Mouse (Mus musculus): ENCODE data around the gene Rsph9. TPM values are rescaled to one million over a fixed set of nuclear protein-coding genes. Genes with fewer than 3 reads are reported as not detected.
A peak's percentile ranks its signal among the peaks of the same experiment; 100 is the strongest.

The Rsph9 gene
- polyA plus RNA-seq, 1 experiment from 2014 or later, result 38.8 TPM

- H3K9ac ChIP-seq (replicated peaks; ENCODE audit: low read length), result no peak overlapping the region
- no peak overlapping the region for H3K4me2 ChIP-seq (ENCODE audit: low read length)
- 90% methylated on average over 13 of the region's 13 CpGs for WGBS
- no peak overlapping the region for H3K27ac ChIP-seq (replicated peaks; ENCODE audit: low read depth, low read length)
- no peak overlapping the region for H3K4me3 ChIP-seq (replicated peaks; ENCODE audit: low read depth, low read length)
- no peaks in the 10 kb centered on the region for H3K9me3 ChIP-seq (ENCODE audit: control insufficient read depth, low read length)
- H3K27me3 ChIP-seq (ENCODE audit: control insufficient read depth, insufficient read depth, low read length), result no peaks in the 10 kb centered on the region
- ATAC-seq (ENCODE audit: low FRiP score, low TSS enrichment) (no peak), DNase-seq (no peak)
- 0 out of 2 replicates have a peak, but pooled peaks cover 3% of the 10 kb centered on the region for H3K4me1 ChIP-seq (ENCODE audit: control insufficient read depth, insufficient read depth, low read length)
- peaks cover 26% of the 10 kb centered on the region for H3K36me3 ChIP-seq (ENCODE audit: control insufficient read depth, insufficient read depth, low read length)
These were observed 26.2 kb downstream of the Rsph9 start for GRCm38 (mm10) chr17:46117623-46118422.

- H3K36me3 ChIP-seq (ENCODE audit: control insufficient read depth, insufficient read depth, low read length), result peaks cover 16% of the 10 kb centered on the region
- no peak overlapping the region for H3K27ac ChIP-seq (replicated peaks; ENCODE audit: low read depth, low read length)
- H3K27me3 ChIP-seq (ENCODE audit: control insufficient read depth, insufficient read depth, low read length), result no peaks in the 10 kb centered on the region
- 90% methylated on average over 3 of the region's 3 CpGs for WGBS
- DNase-seq (no peak), ATAC-seq (ENCODE audit: low FRiP score, low TSS enrichment) (no peak)
- no peaks in the 10 kb centered on the region for H3K9me3 ChIP-seq (ENCODE audit: control insufficient read depth, low read length)
- H3K4me2 ChIP-seq (ENCODE audit: low read length), result no peak overlapping the region
- no peak overlapping the region for H3K4me3 ChIP-seq (replicated peaks; ENCODE audit: low read depth, low read length)
- 0 out of 2 replicates have a peak, but pooled peaks cover 3% of the 10 kb centered on the region for H3K4me1 ChIP-seq (ENCODE audit: control insufficient read depth, insufficient read depth, low read length)
- no peak overlapping the region for H3K9ac ChIP-seq (replicated peaks; ENCODE audit: low read length)
These were observed 27.1 kb downstream of the Rsph9 start for GRCm38 (mm10) chr17:46116881-46117280.

DNA sequence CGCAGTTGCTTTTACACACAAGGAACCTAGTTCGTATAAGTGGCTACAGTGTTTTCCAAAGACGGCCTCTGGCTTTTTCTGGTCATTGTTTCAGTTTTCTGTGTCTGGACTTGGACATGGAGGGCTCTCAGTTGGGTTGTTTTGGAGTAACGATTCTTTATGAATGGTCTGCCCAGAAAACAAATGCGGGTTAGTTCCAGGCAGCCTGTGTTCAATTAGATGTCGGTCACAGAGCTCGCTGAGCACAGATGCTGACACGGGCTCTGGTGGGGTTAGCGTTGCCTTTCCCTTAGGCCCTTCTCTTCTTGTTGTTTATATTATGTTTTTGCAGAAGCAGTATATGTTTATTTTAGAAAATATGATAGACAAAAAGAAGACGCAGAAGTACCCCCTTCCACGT, 27.9 kb downstream of the Rsph9 start:
- WGBS, result 93% methylated on average over 11 of the region's 11 CpGs
- ATAC-seq (ENCODE audit: low FRiP score, low TSS enrichment) (no peak), DNase-seq (no peak)
- Histone ChIP-seq H3K4me2 (ENCODE audit: low read length) (no peak overlapping the region), H3K36me3 (ENCODE audit: control insufficient read depth, insufficient read depth, low read length) (peaks cover 13% of the 10 kb centered on the region), H3K27ac (replicated peaks; ENCODE audit: low read depth, low read length) (no peak overlapping the region), H3K9me3 (ENCODE audit: control insufficient read depth, low read length) (no peaks in the 10 kb centered on the region), H3K4me1 (ENCODE audit: control insufficient read depth, insufficient read depth, low read length) (peaks cover 8% of the 10 kb centered on the region), H3K9ac (replicated peaks; ENCODE audit: low read length) (no peak overlapping the region), H3K4me3 (replicated peaks; ENCODE audit: low read depth, low read length) (no peak overlapping the region), H3K27me3 (ENCODE audit: control insufficient read depth, insufficient read depth, low read length) (no peaks in the 10 kb centered on the region)

DNA sequence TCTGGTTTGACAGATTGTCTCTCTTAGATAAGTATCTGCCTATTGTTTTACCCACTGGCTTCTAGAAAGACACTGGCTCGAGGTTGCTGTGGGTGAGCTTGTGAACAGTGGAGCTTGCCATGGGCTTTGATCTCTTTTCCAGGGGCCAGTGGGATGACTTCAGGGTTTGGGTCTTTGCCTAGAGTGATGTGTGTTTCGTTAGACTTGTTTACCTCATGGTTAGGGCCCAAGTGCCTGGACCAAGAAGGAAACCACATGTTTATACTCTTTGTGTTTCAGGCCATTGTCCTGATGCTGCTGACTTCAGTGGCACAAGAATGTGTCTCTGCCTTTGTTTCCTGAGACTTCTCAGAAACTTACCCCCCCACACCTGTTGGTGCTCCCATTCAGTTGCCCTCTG, 28.5 kb downstream of the Rsph9 start:
- Histone ChIP-seq H3K4me3 (replicated peaks; ENCODE audit: low read depth, low read length) (no peak overlapping the region), H3K27me3 (ENCODE audit: control insufficient read depth, insufficient read depth, low read length) (no peaks in the 10 kb centered on the region), H3K9ac (replicated peaks; ENCODE audit: low read length) (no peak overlapping the region), H3K27ac (replicated peaks; ENCODE audit: low read depth, low read length) (no peak overlapping the region), H3K9me3 (ENCODE audit: control insufficient read depth, low read length) (no peaks in the 10 kb centered on the region), H3K4me2 (ENCODE audit: low read length) (no peak overlapping the region), H3K4me1 (ENCODE audit: control insufficient read depth, insufficient read depth, low read length) (peaks cover 8% of the 10 kb centered on the region), H3K36me3 (ENCODE audit: control insufficient read depth, insufficient read depth, low read length) (peaks cover 12% of the 10 kb centered on the region)
- 79% methylated on average over 2 of the region's 2 CpGs for WGBS
- no peak for DNase-seq
- no peak for ATAC-seq (ENCODE audit: low FRiP score, low TSS enrichment)

DNA sequence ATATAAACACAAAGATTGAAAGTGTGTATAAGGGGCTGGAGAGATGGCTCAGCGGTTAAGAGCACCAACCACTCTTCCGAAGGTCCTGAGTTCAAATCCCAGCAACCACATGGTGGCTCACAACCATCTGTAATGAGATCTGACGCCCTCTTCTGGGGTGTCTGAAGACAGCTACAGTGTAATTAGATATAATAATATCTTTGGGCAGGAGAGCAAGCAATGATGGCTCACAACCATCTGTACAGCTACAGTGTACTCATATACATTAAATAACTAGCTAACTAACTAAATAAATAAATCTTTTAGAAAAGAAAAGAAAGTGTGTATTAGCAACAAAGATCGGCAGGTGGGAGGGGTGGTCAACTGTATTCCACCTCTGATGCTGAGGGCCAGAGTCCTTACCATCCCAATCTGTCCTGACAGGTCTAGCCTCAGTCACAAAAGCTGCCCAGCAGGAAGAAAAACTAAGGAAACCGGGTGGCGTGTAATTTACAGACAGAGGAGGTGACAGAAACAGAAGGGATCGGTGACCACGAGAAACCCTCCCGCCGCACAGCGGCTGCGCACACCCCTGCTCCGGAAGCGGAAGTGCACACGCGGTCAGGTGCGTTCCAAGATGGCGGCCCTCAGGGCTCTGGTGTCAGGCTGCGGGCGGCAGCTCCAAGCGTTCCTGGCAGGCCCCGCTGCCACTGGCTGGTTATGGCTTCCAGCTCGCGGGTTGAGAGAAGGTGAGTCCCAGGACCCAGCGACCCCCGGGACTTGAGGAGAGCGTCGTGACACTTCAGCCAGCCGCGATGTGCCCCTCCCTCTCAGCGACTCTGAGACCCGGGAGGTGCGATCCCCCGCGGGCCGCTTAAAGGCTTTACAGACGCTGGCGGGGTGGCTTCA, 33.4 kb downstream of the Rsph9 start, which contains the start of gene Mrps18a:
Mrps18a (plus strand) TSS at position 585 of the 888 bp plus-strand sequence.
- peak; percentile 95 for ATAC-seq (ENCODE audit: low FRiP score, low TSS enrichment)
- Histone ChIP-seq H3K4me1 (ENCODE audit: control insufficient read depth, insufficient read depth, low read length) (peaks cover 5% of the 10 kb centered on the region), H3K4me2 (ENCODE audit: low read length) (peak within 1 kb of the TSS; percentile 77), H3K9me3 (ENCODE audit: control insufficient read depth, low read length) (no peaks in the 10 kb centered on the region), H3K36me3 (ENCODE audit: control insufficient read depth, insufficient read depth, low read length) (no peaks in the 10 kb centered on the region), H3K4me3 (replicated peaks; ENCODE audit: low read depth, low read length) (peak within 1 kb of the TSS; percentile 80), H3K27me3 (ENCODE audit: control insufficient read depth, insufficient read depth, low read length) (peaks cover 4% of the 10 kb centered on the region; the same call in 1 of the 2 replicates), H3K27ac (replicated peaks; ENCODE audit: low read depth, low read length) (peak within 1 kb of the TSS; percentile 68), H3K9ac (replicated peaks; ENCODE audit: low read length) (peak within 1 kb of the TSS; percentile 77)
- WGBS, result 6% methylated on average over 38 of the region's 38 CpGs
- DNase-seq, result peak; percentile 95

DNA sequence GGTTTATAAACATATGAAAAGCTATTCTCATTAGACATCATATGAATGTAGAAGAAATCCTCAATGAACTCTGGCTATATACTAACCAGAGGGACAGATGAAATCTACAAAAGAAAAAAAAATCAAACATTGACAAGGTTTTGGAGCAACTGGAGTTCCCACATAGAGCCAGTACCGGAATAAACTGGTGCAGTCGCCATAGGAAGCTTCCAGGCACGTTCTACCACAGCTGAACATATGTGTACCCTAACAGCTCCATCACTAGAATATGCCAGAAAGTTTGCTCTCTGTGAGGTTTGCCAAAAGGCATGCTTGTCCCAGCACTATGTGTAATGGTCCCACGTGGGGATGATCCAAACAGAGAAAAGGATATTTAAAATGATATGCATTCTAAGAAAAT, 35.7 kb downstream of the Rsph9 start:
- Histone ChIP-seq H3K4me3 (replicated peaks; ENCODE audit: low read depth, low read length) (no peak overlapping the region), H3K9ac (replicated peaks; ENCODE audit: low read length) (no peak overlapping the region), H3K4me1 (ENCODE audit: control insufficient read depth, insufficient read depth, low read length) (peaks cover 5% of the 10 kb centered on the region), H3K27ac (replicated peaks; ENCODE audit: low read depth, low read length) (no peak overlapping the region), H3K9me3 (ENCODE audit: control insufficient read depth, low read length) (no peaks in the 10 kb centered on the region), H3K27me3 (ENCODE audit: control insufficient read depth, insufficient read depth, low read length) (peaks cover 4% of the 10 kb centered on the region; the same call in 1 of the 2 replicates), H3K4me2 (ENCODE audit: low read length) (no peak overlapping the region), H3K36me3 (ENCODE audit: control insufficient read depth, insufficient read depth, low read length) (no peaks in the 10 kb centered on the region)
- WGBS, result 83% methylated on average over 4 of the region's 4 CpGs
- ATAC-seq (ENCODE audit: low FRiP score, low TSS enrichment) (no peak), DNase-seq (no peak)

- DNase-seq, result no peak
- H3K9me3 ChIP-seq (ENCODE audit: control insufficient read depth, low read length), result no peaks in the 10 kb centered on the region
- ATAC-seq (ENCODE audit: low FRiP score, low TSS enrichment), result no peak
These were observed 39.5 kb downstream of the Rsph9 start for GRCm38 (mm10) chr17:46104487-46104886.

DNA sequence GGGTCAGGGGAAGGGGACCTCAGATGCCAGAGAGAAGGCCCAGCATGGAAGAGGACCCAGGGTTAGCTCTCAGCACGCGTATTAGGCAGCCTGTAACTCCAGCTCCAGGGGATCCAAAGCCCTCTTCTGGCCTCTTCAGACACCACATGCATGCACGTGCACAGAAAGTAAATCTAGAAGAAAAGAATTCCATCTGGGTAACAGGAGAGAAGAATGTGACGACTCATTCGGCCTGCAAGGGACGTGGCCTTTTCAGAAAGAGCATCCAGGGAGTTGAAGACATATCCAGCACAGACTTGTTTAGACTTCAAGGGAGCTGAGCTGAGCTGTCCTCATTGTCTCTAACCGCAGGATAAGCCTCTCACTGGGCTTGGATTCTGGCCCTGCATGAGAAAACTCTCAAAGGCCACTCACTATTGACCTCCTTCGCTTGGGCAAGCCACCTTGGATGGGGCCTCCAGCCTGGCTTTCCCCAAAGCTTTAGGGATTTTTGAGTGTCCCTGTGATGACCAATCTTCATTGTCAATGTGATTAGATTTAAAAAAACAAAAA, 41.3 kb downstream of the Rsph9 start:
- Histone ChIP-seq H3K9me3 (ENCODE audit: control insufficient read depth, low read length) (no peaks in the 10 kb centered on the region), H3K4me3 (replicated peaks; ENCODE audit: low read depth, low read length) (no peak overlapping the region), H3K27me3 (ENCODE audit: control insufficient read depth, insufficient read depth, low read length) (no peaks in the 10 kb centered on the region), H3K4me2 (ENCODE audit: low read length) (no peak overlapping the region), H3K4me1 (ENCODE audit: control insufficient read depth, insufficient read depth, low read length) (no peaks in the 10 kb centered on the region), H3K36me3 (ENCODE audit: control insufficient read depth, insufficient read depth, low read length) (no peaks in the 10 kb centered on the region), H3K9ac (replicated peaks; ENCODE audit: low read length) (no peak overlapping the region), H3K27ac (replicated peaks; ENCODE audit: low read depth, low read length) (no peak overlapping the region)
- WGBS, result 30% methylated on average over 8 of the region's 8 CpGs
- no peak for DNase-seq
- ATAC-seq (ENCODE audit: low FRiP score, low TSS enrichment), result no peak

More at GRCm38 (mm10) chr17:46104487-46104886, 39.5 kb downstream of the Rsph9 start:
- H3K4me2 ChIP-seq (ENCODE audit: low read length), result no peak overlapping the region
- no peak overlapping the region for H3K4me3 ChIP-seq (replicated peaks; ENCODE audit: low read depth, low read length)
- WGBS, result 66% methylated on average over 12 of the region's 12 CpGs
- no peaks in the 10 kb centered on the region for H3K36me3 ChIP-seq (ENCODE audit: control insufficient read depth, insufficient read depth, low read length)
- H3K9ac ChIP-seq (replicated peaks; ENCODE audit: low read length), result no peak overlapping the region
- no peak overlapping the region for H3K27ac ChIP-seq (replicated peaks; ENCODE audit: low read depth, low read length)
- no peaks in the 10 kb centered on the region for H3K4me1 ChIP-seq (ENCODE audit: control insufficient read depth, insufficient read depth, low read length)
- H3K27me3 ChIP-seq (ENCODE audit: control insufficient read depth, insufficient read depth, low read length), result peaks cover 4% of the 10 kb centered on the region; the same call in 1 of the 2 replicates

Measured in midbrain, embryonic 14.5 days (tissue).